10 mouse cellular contexts compared by ENCODE assay signal in the genomic region with DNA sequence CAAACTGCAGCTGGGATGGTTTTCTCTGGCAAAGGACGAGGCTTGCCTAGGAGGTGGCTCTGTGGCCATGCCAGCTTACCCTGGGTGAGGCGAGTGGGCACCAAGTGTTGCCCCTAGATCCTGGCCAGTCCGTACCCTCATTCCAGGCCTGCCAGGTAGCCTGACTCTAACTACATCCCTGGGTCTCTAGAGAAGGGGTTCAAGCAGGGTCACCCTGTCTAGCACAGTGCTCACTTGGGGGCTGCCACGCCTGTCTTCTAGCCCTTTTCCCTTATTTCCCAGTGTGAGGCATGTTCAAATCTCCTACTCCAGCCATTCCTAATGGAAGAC. TPM values are rescaled to one million over a fixed set of nuclear protein-coding genes. Genes with fewer than 3 reads are reported as not detected.
DNase-seq lines count a peak whose midpoint lies in the region; ATAC-seq lines count a peak whose summit lies in the region.
"Had no signal": no experiment of that assay in that cellular context is flagged by ENCODE, and none has a peak within 500 bp of the region (broad histone marks: within the 10 kb centered on the region; RNA-seq: fewer than 3 reads in every experiment).

No protein-coding gene starts in this region.

- peak; percentile 98 for DNase-seq in heart, adult 11 months
- no peak for DNase-seq in heart, postnatal 36 days
- DNase-seq in lung, postnatal 14 days, result no peak
- DNase-seq in retina, embryonic 14.5 days (ENCODE audit: low spot score), result no peak
- DNase-seq: cerebellum, adult 18-20 months had no signal

- intact Hi-C loops in heart, postnatal 36 days (cut with DNase I), result loop anchor here (1.0 kb wide), 1 partner anchor 10 kb away; no protein-coding TSS in a partner anchor

- H3K27ac ChIP-seq in lung, embryonic 15.5 days, result peak overlapping the region; percentile 83
- peak overlapping the region; percentile 66 for H3K27ac ChIP-seq in hindbrain, embryonic 13.5 days
- H3K27ac ChIP-seq in stomach, embryonic 14.5 days (ENCODE audit: low read length), result peak overlapping the region; percentile 49; the same call in 1 of the 2 replicates
- H3K27ac ChIP-seq in midbrain, embryonic 16.5 days (ENCODE audit: low read length), result no peak overlapping the region
- H3K27ac ChIP-seq: neural tube, embryonic 12.5 days had no signal

- no peaks in the 10 kb centered on the region for H3K27me3 ChIP-seq in lung, embryonic 15.5 days
- peaks cover 9% of the 10 kb centered on the region; the same call in 1 of the 2 replicates for H3K27me3 ChIP-seq in hindbrain, embryonic 13.5 days
- H3K27me3 ChIP-seq in stomach, embryonic 14.5 days (ENCODE audit: control insufficient read depth, insufficient read depth, low read length), result no peaks in the 10 kb centered on the region
- H3K27me3 ChIP-seq in midbrain, embryonic 16.5 days (ENCODE audit: control insufficient read depth, insufficient read depth, low read depth, low read length), result no peaks in the 10 kb centered on the region

- no peak overlapping the region for H3K9ac ChIP-seq in lung, embryonic 15.5 days
- no peak overlapping the region for H3K9ac ChIP-seq in hindbrain, embryonic 13.5 days
- H3K9ac ChIP-seq in stomach, embryonic 14.5 days (replicated peaks; ENCODE audit: low read depth, low read length), result 0 out of 2 replicates have a peak overlapping the region, but pooled peaks have one; percentile 3
- no peak overlapping the region for H3K9ac ChIP-seq in midbrain, embryonic 16.5 days (ENCODE audit: low read depth, low read length)
- H3K9ac ChIP-seq: neural tube, embryonic 12.5 days had no signal

- WGBS in lung, embryonic 15.5 days, result 83% methylated on average over 4 of the region's 4 CpGs
- WGBS in hindbrain, embryonic 13.5 days, result 85% methylated on average over 4 of the region's 4 CpGs
- WGBS in stomach, embryonic 14.5 days, result 89% methylated on average over 4 of the region's 4 CpGs
- WGBS in midbrain, embryonic 16.5 days, result 78% methylated on average over 4 of the region's 4 CpGs

- no peaks in the 10 kb centered on the region for H3K9me3 ChIP-seq in lung, embryonic 15.5 days
- no peaks in the 10 kb centered on the region for H3K9me3 ChIP-seq in hindbrain, embryonic 13.5 days
- no peaks in the 10 kb centered on the region for H3K9me3 ChIP-seq in stomach, embryonic 14.5 days (ENCODE audit: control insufficient read depth, low read depth, low read length)
- H3K9me3 ChIP-seq in midbrain, embryonic 16.5 days (replicated peaks; ENCODE audit: control insufficient read depth, low read length, poor library complexity, severe bottlenecking), result no peaks in the 10 kb centered on the region
- H3K9me3 ChIP-seq: neural tube, embryonic 12.5 days had no signal

- ATAC-seq in lung, embryonic 15.5 days (ENCODE audit: borderline replicate concordance, extremely low read depth, low FRiP score, low TSS enrichment), result no peak
- no peak for ATAC-seq in hindbrain, embryonic 13.5 days (ENCODE audit: low FRiP score)
- no peak for ATAC-seq in stomach, embryonic 14.5 days (ENCODE audit: insufficient number of reproducible peaks, insufficient read depth, low FRiP score, low read depth)
- ATAC-seq in midbrain, embryonic 16.5 days, result no peak

- H3K36me3 ChIP-seq in lung, embryonic 15.5 days, result no peaks in the 10 kb centered on the region
- no peaks in the 10 kb centered on the region for H3K36me3 ChIP-seq in hindbrain, embryonic 13.5 days
- no peaks in the 10 kb centered on the region for H3K36me3 ChIP-seq in stomach, embryonic 14.5 days (ENCODE audit: control insufficient read depth, insufficient read depth, low read length)
- no peaks in the 10 kb centered on the region for H3K36me3 ChIP-seq in midbrain, embryonic 16.5 days (ENCODE audit: control insufficient read depth, insufficient read depth, low read length)
- H3K36me3 ChIP-seq: neural tube, embryonic 12.5 days had no signal

- H3K4me2 ChIP-seq in lung, embryonic 15.5 days, result no peak overlapping the region
- no peak overlapping the region for H3K4me2 ChIP-seq in hindbrain, embryonic 13.5 days
- no peak overlapping the region for H3K4me2 ChIP-seq in stomach, embryonic 14.5 days (replicated peaks; ENCODE audit: low read depth, low read length)
- H3K4me2 ChIP-seq in midbrain, embryonic 16.5 days (ENCODE audit: low read length), result no peak overlapping the region
- H3K4me2 ChIP-seq: neural tube, embryonic 12.5 days had no signal

- peaks cover 53% of the 10 kb centered on the region for H3K4me1 ChIP-seq in lung, embryonic 15.5 days
- 0 out of 2 replicates have a peak, but pooled peaks cover 11% of the 10 kb centered on the region for H3K4me1 ChIP-seq in hindbrain, embryonic 13.5 days (replicated peaks)
- H3K4me1 ChIP-seq in stomach, embryonic 14.5 days (ENCODE audit: control insufficient read depth, insufficient read depth, low read length), result 0 out of 2 replicates have a peak, but pooled peaks cover 8% of the 10 kb centered on the region
- H3K4me1 ChIP-seq in midbrain, embryonic 16.5 days (ENCODE audit: control insufficient read depth, insufficient read depth, low read length), result no peaks in the 10 kb centered on the region
- H3K4me1 ChIP-seq: neural tube, embryonic 12.5 days had no signal

- H3K4me3 ChIP-seq in lung, embryonic 15.5 days, result no peak overlapping the region
- no peak overlapping the region for H3K4me3 ChIP-seq in hindbrain, embryonic 13.5 days
- H3K4me3 ChIP-seq in stomach, embryonic 14.5 days (ENCODE audit: low read depth, low read length), result no peak overlapping the region
- no peak overlapping the region for H3K4me3 ChIP-seq in midbrain, embryonic 16.5 days (ENCODE audit: low read depth, low read length)
- H3K4me3 ChIP-seq: neural tube, embryonic 12.5 days had no signal

RNA-seq across cellular contexts. Expression of gene Plxnd1, which starts 11.1 kb away (rescaled TPM):
- total RNA-seq in heart, postnatal 36 days (2021), result 10 to 100 TPM; 69.9 to 74.6 TPM
- 49.2 and 53.5 TPM in 2 replicates for polyA plus RNA-seq in lung, embryonic 15.5 days (2015; fragmentation: Nextera tagmentation; extraction: Ambion mirVana)
- polyA plus RNA-seq in hindbrain, embryonic 13.5 days (2015; fragmentation: Nextera tagmentation; extraction: Ambion mirVana), result 9.1 and 11.3 TPM in 2 replicates
- 43.1 and 44.5 TPM in 2 replicates for polyA plus RNA-seq in stomach, embryonic 14.5 days (2014; fragmentation: Nextera tagmentation; extraction: Ambion mirVana)
- 7.5 and 7.7 TPM in 2 replicates for polyA plus RNA-seq in midbrain, embryonic 16.5 days (2015; fragmentation: Nextera tagmentation; extraction: Ambion mirVana)
